Mouse (Mus musculus) megakaryocyte, embryonic 14.5 days (primary cell): Measurements from ENCODE around the gene Col23a1.

Experiments
- FLI1 ChIP-seq: IDR thresholded peaks from 2 replicates; pipeline ENCODE4 v1.6.1; 2012; ENCODE audit warnings: low read length, inconsistent platforms, mixed read lengths
- GATA1 ChIP-seq: IDR thresholded peaks from 3 replicates; pipeline ENCODE4 v1.6.1; 2012; ENCODE audit warnings: mixed read lengths, low read length, inconsistent platforms, borderline replicate concordance

GRCm38 (mm10) chr11:51431968-51432367, 142.2 kb downstream of the Col23a1 start:
- TF ChIP-seq GATA1: no peak
- TF ChIP-seq FLI1: no peak
